Mouse (Mus musculus) liver, postnatal 0 days (tissue): ENCODE measurements around the gene Hist1h2bk.

Experiments used
- CTCF ChIP-seq: sonication (generic); IDR thresholded peaks from 2 replicates; pipeline ENCODE4 v1.5.1; 2016; ENCODE audit warnings: antibody characterized with exemption, low read depth
- EP300 ChIP-seq: IDR thresholded peaks from 2 replicates; pipeline ENCODE4 v1.6.1; 2016; ENCODE audit warnings: antibody characterized with exemption, low read depth, mild to moderate bottlenecking

- TF ChIP-seq EP300 (no peak), CTCF (no peak)
Observed at GRCm38 (mm10) chr13:22019934-22020835, 15.5 kb upstream of the Hist1h2bk start.
